Mouse (Mus musculus) midbrain, embryonic 11.5 days (tissue): ENCODE measurements around the gene Cox17. TPM values are rescaled to one million over a fixed set of nuclear protein-coding genes. Genes with fewer than 3 reads are reported as not detected.

Experiments used
- ATAC-seq: fragments of 200-750 bp; cut with Nextera tagmentation; 2 replicates; pipeline ENCODE4 v1.8.0; 2017; ENCODE audit warnings: moderate TSS enrichment, moderate library complexity; ENCODE audit not compliant: low FRiP score
- DNase-seq: peaks from one replicate; pipeline ENCODE4 v3.0.0; 2015; ENCODE audit warnings: low spot score; ENCODE audit errors: missing footprints
- H3K27ac ChIP-seq: fragments of 300-500 bp; sonication (generic); 2 replicates; pipeline ENCODE4 v1.5.1; 2014; ENCODE audit warnings: low read depth, low read length
- H3K27me3 ChIP-seq: fragments of 300-500 bp; sonication (generic); 2 replicates; pipeline ENCODE4 v1.6.1; 2014; ENCODE audit warnings: mild to moderate bottlenecking, low read length, moderate library complexity, mixed read lengths; ENCODE audit not compliant: control insufficient read depth, insufficient read depth
- H3K36me3 ChIP-seq: fragments of 300-500 bp; sonication (generic); 2 replicates; pipeline ENCODE4 v1.6.1; 2014; ENCODE audit warnings: mild to moderate bottlenecking, low read length, moderate library complexity, mixed read lengths; ENCODE audit not compliant: control insufficient read depth, insufficient read depth
- H3K4me1 ChIP-seq: fragments of 300-500 bp; sonication (generic); 2 replicates; pipeline ENCODE4 v1.6.1; 2014; ENCODE audit warnings: low read length; ENCODE audit not compliant: control insufficient read depth, insufficient read depth
- H3K4me2 ChIP-seq: fragments of 300-500 bp; sonication (generic); 2 replicates; pipeline ENCODE4 v1.6.1; 2014; ENCODE audit warnings: mild to moderate bottlenecking, moderate library complexity
- H3K4me3 ChIP-seq: fragments of 300-500 bp; sonication (generic); 2 replicates; pipeline ENCODE4 v1.5.1; 2014; ENCODE audit warnings: low read depth, low read length
- H3K9ac ChIP-seq: fragments of 300-500 bp; sonication (generic); 2 replicates; pipeline ENCODE4 v1.6.1; 2014; ENCODE audit warnings: low read length
- H3K9me3 ChIP-seq: fragments of 300-500 bp; sonication (generic); 2 replicates; pipeline ENCODE4 v1.6.1; 2016; ENCODE audit warnings: low read length; ENCODE audit not compliant: control insufficient read depth
- WGBS: fragments of 180-500 bp; shearing (Covaris S2); extraction: QIAGEN DNeasy Blood & Tissue Kit; methylation state at CpG from one replicate; pipeline ENCODE4 v1.1.7; 2014; 5-methylcytosine and 5-hydroxymethylcytosine counted together
- polyA plus RNA-seq: library from polyadenylated mRNA; unstranded; fragments of >200 nt; fragmentation: Nextera tagmentation; extraction: Ambion mirVana; gene quantifications from 2 replicates; pipeline ENCODE4 v1.2.1, GENCODE M21; 2014

The Cox17 gene
- polyA plus RNA-seq, 1 experiment from 2014 or later, result 122 TPM

DNA sequence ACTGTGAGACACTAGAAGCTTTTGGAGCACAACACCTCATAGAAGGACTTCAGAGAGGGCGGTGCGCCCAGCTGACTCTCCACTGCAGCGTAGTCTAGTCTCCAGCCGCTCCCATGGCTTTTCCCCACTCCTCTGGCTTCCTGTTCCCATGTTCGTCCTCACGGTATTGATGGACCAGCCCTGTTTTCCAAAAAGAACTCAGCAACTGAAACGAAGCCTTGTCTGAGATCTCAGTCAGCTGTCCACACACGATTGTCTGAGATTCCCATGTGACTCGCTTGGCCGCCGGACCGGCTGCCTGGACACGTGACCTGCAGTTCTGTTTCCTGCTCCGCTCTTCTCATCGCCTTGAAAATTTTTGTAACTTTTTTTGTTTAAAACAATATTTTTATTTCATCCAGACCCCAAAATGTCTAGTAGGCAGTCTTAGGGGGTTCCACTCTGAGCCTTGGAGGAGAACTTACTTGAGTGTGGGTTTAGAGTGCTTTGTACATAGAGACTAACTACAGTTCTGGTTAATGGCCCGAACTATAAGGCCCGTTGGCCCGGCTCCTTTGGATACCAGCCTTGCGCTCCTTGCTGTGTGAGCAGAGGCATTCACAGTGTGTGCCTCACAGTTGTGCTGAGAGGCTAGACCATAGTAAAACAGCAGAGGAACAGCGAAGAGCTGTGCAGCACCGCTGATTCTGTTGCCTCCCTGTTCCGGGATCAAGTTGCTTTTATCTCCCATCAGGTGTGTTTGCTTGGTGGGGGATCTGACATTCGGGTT lies 45.5 kb downstream of the Cox17 start:
- H3K9me3 ChIP-seq, result no peaks in the 10 kb centered on the region
- H3K9ac ChIP-seq, result no peak overlapping the region
- H3K36me3 ChIP-seq, result no peaks in the 10 kb centered on the region
- H3K27ac ChIP-seq, result no peak overlapping the region
- H3K27me3 ChIP-seq, result no peaks in the 10 kb centered on the region
- 83% methylated on average over 23 of the region's 23 CpGs for WGBS
- ATAC-seq, result no peak
- no peak overlapping the region for H3K4me3 ChIP-seq
- no peak for DNase-seq
- H3K4me1 ChIP-seq, result no peaks in the 10 kb centered on the region
- no peak overlapping the region for H3K4me2 ChIP-seq

DNA sequence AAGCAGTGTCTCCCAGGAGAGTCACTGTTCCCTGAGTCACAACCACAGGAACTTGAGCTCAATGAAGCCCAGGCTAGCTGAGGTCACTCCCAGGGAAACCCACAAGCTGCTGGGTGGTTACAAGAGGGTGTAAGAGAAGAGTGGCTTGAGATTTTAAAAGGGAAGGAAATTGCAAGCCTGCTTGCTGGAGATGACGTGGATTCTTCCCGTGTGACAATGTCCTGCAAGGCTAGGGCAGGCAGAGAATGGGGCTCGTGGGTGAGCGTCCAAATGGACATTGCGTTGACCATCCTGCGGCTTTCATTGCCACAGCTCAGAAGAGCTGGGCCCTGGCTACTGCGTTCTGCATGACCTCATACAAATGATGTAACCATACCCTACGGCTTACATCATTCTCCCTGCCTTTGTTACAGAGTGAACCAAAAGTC lies 47.4 kb downstream of the Cox17 start:
- 87% methylated on average over 8 of the region's 8 CpGs for WGBS
- H3K27ac ChIP-seq, result no peak overlapping the region
- no peak for DNase-seq
- no peaks in the 10 kb centered on the region for H3K36me3 ChIP-seq
- no peak overlapping the region for H3K4me2 ChIP-seq
- no peak overlapping the region for H3K9ac ChIP-seq
- peaks cover 2% of the 10 kb centered on the region; the same call in 1 of the 2 replicates for H3K4me1 ChIP-seq
- H3K4me3 ChIP-seq, result no peak overlapping the region
- ATAC-seq, result no peak
- H3K27me3 ChIP-seq, result no peaks in the 10 kb centered on the region
- no peaks in the 10 kb centered on the region for H3K9me3 ChIP-seq

DNA sequence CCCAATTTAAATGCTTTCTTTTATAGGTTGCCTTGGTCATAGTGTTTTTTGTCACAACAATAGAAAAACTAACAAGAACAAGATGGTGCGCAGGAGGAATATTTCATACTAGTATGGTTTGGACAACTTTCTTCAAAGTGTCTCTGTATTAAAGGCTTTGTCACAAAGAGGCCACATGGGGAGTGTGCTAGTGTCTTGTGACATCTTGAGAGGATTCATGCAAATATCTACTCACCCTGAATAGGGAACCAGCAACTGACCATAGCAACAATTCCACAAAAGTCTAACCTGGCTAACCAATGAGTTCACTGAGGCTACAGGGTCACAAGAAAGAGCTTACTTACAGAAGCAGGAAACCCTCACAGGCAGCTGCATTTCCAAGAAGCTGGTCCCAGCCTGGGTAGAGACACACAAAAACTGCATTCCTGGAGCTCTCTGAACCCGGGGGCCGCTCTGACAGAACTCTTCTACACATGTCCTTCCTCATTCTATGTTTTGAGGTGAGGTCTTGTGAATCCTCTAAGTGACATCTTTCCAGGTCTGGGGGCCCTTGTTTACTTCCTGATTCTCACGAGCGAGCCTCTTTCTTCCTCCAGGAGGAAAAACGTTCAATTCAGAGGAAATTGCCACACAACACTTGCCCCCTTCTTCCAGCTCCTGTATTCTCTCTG lies 48.4 kb downstream of the Cox17 start:
- Histone ChIP-seq H3K9ac (no peak overlapping the region), H3K4me1 (peaks cover 7% of the 10 kb centered on the region; the same call in 1 of the 2 replicates), H3K9me3 (no peaks in the 10 kb centered on the region), H3K4me2 (no peak overlapping the region), H3K4me3 (no peak overlapping the region), H3K27ac (no peak overlapping the region), H3K36me3 (no peaks in the 10 kb centered on the region), H3K27me3 (no peaks in the 10 kb centered on the region)
- ATAC-seq, result no peak
- DNase-seq, result no peak
- WGBS, result 77% methylated on average over 6 of the region's 6 CpGs

DNA sequence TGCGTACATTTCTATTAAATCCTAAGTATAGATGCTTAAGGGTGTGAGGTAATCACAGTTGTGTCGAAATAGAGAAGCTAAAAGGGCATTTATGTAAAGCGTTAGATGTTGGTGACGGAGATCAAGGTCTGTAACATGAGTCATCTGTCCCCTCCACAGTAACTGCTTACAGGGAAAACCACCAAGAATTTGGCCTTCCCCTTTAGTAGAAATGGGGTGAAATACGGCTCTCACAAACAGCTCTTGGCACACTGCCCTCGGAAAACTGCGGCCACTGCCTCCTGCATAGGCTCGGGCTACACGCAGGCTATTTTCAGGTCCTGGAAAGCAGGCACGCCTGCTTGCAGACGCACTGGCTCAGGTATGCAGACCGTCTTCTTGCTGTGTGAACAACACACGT lies 49.4 kb downstream of the Cox17 start:
- no peak for ATAC-seq

DNA sequence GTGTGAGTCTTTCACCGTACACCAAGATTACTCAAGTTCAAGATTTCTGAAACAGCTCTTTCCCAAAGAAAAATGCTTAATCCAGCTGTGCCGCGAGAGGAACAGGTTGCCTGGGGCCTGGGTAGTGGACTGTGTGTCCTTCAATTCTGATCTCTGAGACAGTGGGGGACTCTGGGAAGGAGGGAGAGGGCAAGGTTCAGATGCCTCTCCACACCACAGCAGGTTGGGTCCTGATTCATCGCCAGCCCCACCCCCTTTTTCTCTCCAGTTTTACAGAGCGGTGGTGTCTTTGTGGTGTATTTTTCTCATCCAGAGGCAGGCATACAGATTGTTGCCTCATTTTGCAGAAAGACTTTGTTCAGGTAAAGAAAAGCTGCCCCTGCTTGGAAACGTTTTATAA lies 51.5 kb downstream of the Cox17 start:
- H3K27ac ChIP-seq, result no peak overlapping the region
- H3K36me3 ChIP-seq, result no peaks in the 10 kb centered on the region
- H3K4me3 ChIP-seq, result no peak overlapping the region
- H3K4me2 ChIP-seq, result no peak overlapping the region
- no peaks in the 10 kb centered on the region for H3K9me3 ChIP-seq
- DNase-seq (no peak), ATAC-seq (no peak)
- H3K9ac ChIP-seq, result no peak overlapping the region
- peaks cover 7% of the 10 kb centered on the region; the same call in 1 of the 2 replicates for H3K4me1 ChIP-seq
- H3K27me3 ChIP-seq, result no peaks in the 10 kb centered on the region
- 91% methylated on average over 6 of the region's 6 CpGs for WGBS

More for the DNA sequence above, 49.4 kb downstream of the Cox17 start:
- peaks cover 7% of the 10 kb centered on the region; the same call in 1 of the 2 replicates for H3K4me1 ChIP-seq
- no peak overlapping the region for H3K4me2 ChIP-seq
- H3K4me3 ChIP-seq, result no peak overlapping the region
- H3K27ac ChIP-seq, result no peak overlapping the region
- H3K36me3 ChIP-seq, result no peaks in the 10 kb centered on the region
- no peak overlapping the region for H3K9ac ChIP-seq
- no peak for DNase-seq
- WGBS, result 89% methylated on average over 13 of the region's 13 CpGs
- H3K9me3 ChIP-seq, result no peaks in the 10 kb centered on the region
- no peaks in the 10 kb centered on the region for H3K27me3 ChIP-seq

DNA sequence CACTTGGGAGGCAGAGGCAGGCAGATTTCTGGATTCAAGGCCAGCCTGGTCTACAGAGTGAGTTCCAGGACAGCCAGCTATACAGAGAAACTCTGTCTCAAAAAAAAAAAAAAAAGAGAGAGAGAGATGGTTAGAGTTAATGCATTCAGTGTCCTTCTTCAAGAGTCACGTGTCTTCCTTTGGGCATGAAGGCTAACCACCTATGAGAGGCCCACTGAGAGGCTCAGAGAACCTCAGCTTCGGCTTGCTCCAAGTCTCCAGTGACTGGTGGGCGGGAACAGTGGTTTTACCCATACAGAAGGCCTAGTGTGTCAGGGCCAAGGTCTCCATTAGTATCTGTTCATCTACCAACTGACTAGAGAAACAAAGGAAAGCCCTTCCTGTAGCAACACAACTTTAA lies 52.3 kb downstream of the Cox17 start:
- Histone ChIP-seq H3K9me3 (no peaks in the 10 kb centered on the region), H3K4me1 (peaks cover 7% of the 10 kb centered on the region; the same call in 1 of the 2 replicates), H3K9ac (no peak overlapping the region; the same call in 1 of the 2 replicates), H3K27ac (peak overlapping the region; percentile 22; the same call in 1 of the 2 replicates), H3K36me3 (no peaks in the 10 kb centered on the region), H3K4me2 (peak overlapping the region; percentile 53), H3K4me3 (no peak overlapping the region), H3K27me3 (no peaks in the 10 kb centered on the region)
- no peak for ATAC-seq
- DNase-seq, result peak; percentile 81
- WGBS, result 69% methylated on average over 3 of the region's 3 CpGs

DNA sequence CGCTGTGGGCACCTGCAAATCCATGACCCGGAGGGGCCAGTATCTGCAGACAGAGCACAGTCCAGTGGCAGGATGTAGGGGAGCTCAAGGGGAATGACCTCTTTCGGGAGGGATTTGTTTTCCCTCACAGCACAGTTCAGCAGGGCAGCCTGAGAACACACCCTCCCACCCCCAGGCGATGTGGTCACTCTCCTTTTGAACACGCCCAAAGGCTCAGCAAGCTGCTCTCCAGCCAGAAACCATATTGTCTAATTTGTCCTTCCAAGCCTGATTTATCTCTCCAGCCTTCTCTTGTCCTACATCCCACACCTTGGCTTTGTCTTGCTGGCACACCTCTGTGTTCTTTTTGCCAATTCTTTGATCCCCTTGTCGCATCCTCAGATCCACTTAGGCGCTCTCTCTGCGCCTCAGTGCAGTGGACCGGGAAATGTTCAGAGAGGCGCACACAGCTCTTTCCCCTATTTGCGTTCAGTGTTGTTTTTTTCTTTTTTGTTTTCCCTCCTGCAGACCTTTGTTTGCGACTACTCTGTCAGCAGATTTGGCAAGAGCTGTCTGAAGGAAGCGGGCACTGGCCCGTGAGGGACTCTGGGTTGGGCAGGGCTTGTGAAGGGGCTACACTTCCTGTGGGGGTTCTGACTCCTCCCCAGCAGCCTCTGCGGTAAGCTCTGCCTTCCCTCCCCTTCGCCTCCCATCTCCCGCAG lies 52.9 kb downstream of the Cox17 start:
- 11% methylated on average over 17 of the region's 17 CpGs for WGBS
- peak overlapping the region; percentile 22 for H3K27ac ChIP-seq
- no peaks in the 10 kb centered on the region for H3K36me3 ChIP-seq
- peak overlapping the region; percentile 6; the same call in 1 of the 2 replicates for H3K4me3 ChIP-seq
- no peaks in the 10 kb centered on the region for H3K27me3 ChIP-seq
- peak overlapping the region; percentile 53 for H3K9ac ChIP-seq
- H3K4me1 ChIP-seq, result peaks cover 7% of the 10 kb centered on the region; the same call in 1 of the 2 replicates
- ATAC-seq (peak; percentile 93), DNase-seq (peak; percentile 92)
- H3K9me3 ChIP-seq, result no peaks in the 10 kb centered on the region
- H3K4me2 ChIP-seq, result peak overlapping the region; percentile 53

DNA sequence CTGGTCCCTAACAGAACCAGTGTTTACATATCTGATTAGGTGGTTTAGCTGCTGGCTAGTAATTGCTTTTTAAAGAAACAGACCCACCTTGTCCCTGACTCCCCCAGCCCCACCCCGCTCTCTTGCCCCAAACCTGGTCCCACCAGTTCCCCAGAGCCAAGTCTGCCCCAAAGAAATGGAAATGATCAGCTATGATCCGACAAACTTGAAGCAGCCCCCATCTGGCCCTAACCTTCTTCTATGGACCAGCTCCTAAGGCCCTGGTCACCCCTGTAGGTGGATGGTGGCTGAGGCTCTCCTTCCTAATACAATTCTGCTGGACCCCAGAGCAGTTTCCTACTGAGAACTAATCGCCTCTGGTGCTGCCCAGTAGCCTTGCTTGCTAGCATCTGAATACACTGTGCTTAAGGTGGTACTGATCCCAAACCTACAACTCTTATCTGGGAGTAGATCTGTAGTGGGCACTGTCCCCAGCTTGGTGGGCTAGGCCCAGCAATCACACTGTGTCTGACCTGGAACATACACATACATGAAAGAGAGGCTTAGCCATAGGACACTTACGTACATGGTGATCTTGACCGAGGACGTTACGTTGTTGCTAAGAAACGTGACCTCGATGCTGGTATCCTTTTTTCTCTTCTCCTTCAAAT lies 53.6 kb downstream of the Cox17 start:
- Histone ChIP-seq H3K27me3 (no peaks in the 10 kb centered on the region), H3K4me2 (peak overlapping the region; percentile 53; the same call in 1 of the 2 replicates), H3K36me3 (no peaks in the 10 kb centered on the region), H3K4me3 (no peak overlapping the region; the same call in 1 of the 2 replicates), H3K27ac (no peak overlapping the region), H3K9ac (peak overlapping the region; percentile 53; the same call in 1 of the 2 replicates), H3K9me3 (no peaks in the 10 kb centered on the region), H3K4me1 (peaks cover 7% of the 10 kb centered on the region; the same call in 1 of the 2 replicates)
- WGBS, result 75% methylated on average over 9 of the region's 9 CpGs
- no peak for DNase-seq
- ATAC-seq, result peak; percentile 54
